Mouse (Mus musculus): ENCODE results near the gene Pitpnc1. TPM values are rescaled to one million over a fixed set of nuclear protein-coding genes. Genes with fewer than 3 reads are reported as not detected.
"Not testable (repeated sequence)": the region's sequence is repeated elsewhere in the genome, so short reads cannot be mapped to it uniquely, and the experiment has no call there.

Pitpnc1 gene
- 5.0 and 5.1 TPM in 2 replicates for polyA plus RNA-seq (2015; fragmentation: Nextera tagmentation; extraction: Ambion mirVana)

GRCm38 (mm10) chr11:107470521-107471041 lies at the start of gene Pitpnc1:
Pitpnc1 (minus strand) TSS chr11:107470699.
- no peaks in the 10 kb centered on the region for H3K36me3 ChIP-seq (ENCODE audit: control insufficient read depth, insufficient read depth, low read length)
- 0% methylated on average over 37 of the region's 37 CpGs for WGBS

GRCm38 (mm10) chr11:107518645-107519429 lies 48.3 kb upstream of the Pitpnc1 start:
- 56% methylated on average over 5 of the region's 5 CpGs for WGBS

More at GRCm38 (mm10) chr11:107470521-107471041, at the start of gene Pitpnc1:
- peak within 1 kb of the TSS; percentile 99 for H3K4me2 ChIP-seq (replicated peaks; ENCODE audit: low read depth)
- H3K4me1 ChIP-seq (replicated peaks; ENCODE audit: control insufficient read depth, insufficient read depth), result no peaks in the 10 kb centered on the region
- no peaks in the 10 kb centered on the region for H3K9me3 ChIP-seq (ENCODE audit: control insufficient read depth, low read length)
- H3K9ac ChIP-seq (ENCODE audit: low read length), result peak within 1 kb of the TSS; percentile 78
- peak within 1 kb of the TSS; percentile 82 for H3K27ac ChIP-seq (replicated peaks)
- ATAC-seq (ENCODE audit: low FRiP score, low TSS enrichment) (peak; percentile 71), DNase-seq (ENCODE audit: low spot score) (peak; percentile 83)
- no peaks in the 10 kb centered on the region for H3K27me3 ChIP-seq (ENCODE audit: control insufficient read depth, insufficient read depth, low read length)
- H3K4me3 ChIP-seq (ENCODE audit: low read depth, low read length), result peak within 1 kb of the TSS; percentile 77
- TF ChIP-seq CTCF (IDR thresholded peaks at IDR 0.05; ENCODE audit: low read depth), result peak; percentile 25; the same call in 1 of the 2 replicates
- TF ChIP-seq EP300 (optimal IDR thresholded peaks at IDR 0.05), result no peak

GRCm38 (mm10) chr11:107516387-107516786 lies 45.9 kb upstream of the Pitpnc1 start:
- H3K9ac ChIP-seq (ENCODE audit: low read length), result no peak overlapping the region

More at GRCm38 (mm10) chr11:107518645-107519429, 48.3 kb upstream of the Pitpnc1 start:
- H3K4me1 ChIP-seq (replicated peaks; ENCODE audit: control insufficient read depth, insufficient read depth), result no peaks in the 10 kb centered on the region
- no peaks in the 10 kb centered on the region for H3K27me3 ChIP-seq (ENCODE audit: control insufficient read depth, insufficient read depth, low read length)
- ATAC-seq (ENCODE audit: low FRiP score, low TSS enrichment), result no peak
- no peaks in the 10 kb centered on the region for H3K9me3 ChIP-seq (ENCODE audit: control insufficient read depth, low read length)
- H3K27ac ChIP-seq (replicated peaks), result no peak overlapping the region
- no peak overlapping the region for H3K4me2 ChIP-seq (replicated peaks; ENCODE audit: low read depth)
- DNase-seq (ENCODE audit: low spot score), result no peak
- no peaks in the 10 kb centered on the region for H3K36me3 ChIP-seq (ENCODE audit: control insufficient read depth, insufficient read depth, low read length)
- no peak for TF ChIP-seq CTCF (IDR thresholded peaks at IDR 0.05; ENCODE audit: low read depth)
- TF ChIP-seq EP300 (optimal IDR thresholded peaks at IDR 0.05), result no peak
- no peak overlapping the region for H3K9ac ChIP-seq (ENCODE audit: low read length)
- H3K4me3 ChIP-seq (ENCODE audit: low read depth, low read length), result no peak overlapping the region

GRCm38 (mm10) chr11:107513047-107513446 lies 42.5 kb upstream of the Pitpnc1 start:
- WGBS, result 40% methylated on average over 10 of the region's 10 CpGs
- DNase-seq (ENCODE audit: low spot score) (no peak), ATAC-seq (ENCODE audit: low FRiP score, low TSS enrichment) (no peak)
- Histone ChIP-seq H3K27ac (replicated peaks) (no peak overlapping the region), H3K4me2 (replicated peaks; ENCODE audit: low read depth) (no peak overlapping the region), H3K9ac (ENCODE audit: low read length) (no peak overlapping the region), H3K4me1 (replicated peaks; ENCODE audit: control insufficient read depth, insufficient read depth) (0 out of 2 replicates have a peak, but pooled peaks cover 2% of the 10 kb centered on the region), H3K4me3 (ENCODE audit: low read depth, low read length) (no peak overlapping the region), H3K36me3 (ENCODE audit: control insufficient read depth, insufficient read depth, low read length) (no peaks in the 10 kb centered on the region), H3K9me3 (ENCODE audit: control insufficient read depth, low read length) (no peaks in the 10 kb centered on the region), H3K27me3 (ENCODE audit: control insufficient read depth, insufficient read depth, low read length) (no peaks in the 10 kb centered on the region)
- TF ChIP-seq EP300 (optimal IDR thresholded peaks at IDR 0.05) (no peak), CTCF (IDR thresholded peaks at IDR 0.05; ENCODE audit: low read depth) (no peak)

More at GRCm38 (mm10) chr11:107516387-107516786, 45.9 kb upstream of the Pitpnc1 start:
- H3K4me3 ChIP-seq (ENCODE audit: low read depth, low read length), result no peak overlapping the region
- no peak for ATAC-seq (ENCODE audit: low FRiP score, low TSS enrichment)
- H3K4me2 ChIP-seq (replicated peaks; ENCODE audit: low read depth), result no peak overlapping the region
- no peak for TF ChIP-seq EP300 (optimal IDR thresholded peaks at IDR 0.05)
- H3K36me3 ChIP-seq (ENCODE audit: control insufficient read depth, insufficient read depth, low read length), result no peaks in the 10 kb centered on the region
- H3K27me3 ChIP-seq (ENCODE audit: control insufficient read depth, insufficient read depth, low read length), result no peaks in the 10 kb centered on the region
- H3K4me1 ChIP-seq (replicated peaks; ENCODE audit: control insufficient read depth, insufficient read depth), result no peaks in the 10 kb centered on the region
- H3K9me3 ChIP-seq (ENCODE audit: control insufficient read depth, low read length), result no peaks in the 10 kb centered on the region
- DNase-seq (ENCODE audit: low spot score), result no peak
- WGBS, result 91% methylated on average over 2 of the region's 2 CpGs
- no peak overlapping the region for H3K27ac ChIP-seq (replicated peaks)

GRCm38 (mm10) chr11:107511954-107512353 lies 41.5 kb upstream of the Pitpnc1 start:
- not testable (repeated sequence) for H3K36me3 ChIP-seq (ENCODE audit: control insufficient read depth, insufficient read depth, low read length); H3K27me3 ChIP-seq (ENCODE audit: control insufficient read depth, insufficient read depth, low read length); H3K27ac ChIP-seq (replicated peaks); H3K4me3 ChIP-seq (ENCODE audit: low read depth, low read length); H3K9ac ChIP-seq (ENCODE audit: low read length); H3K4me1 ChIP-seq (replicated peaks; ENCODE audit: control insufficient read depth, insufficient read depth); H3K9me3 ChIP-seq (ENCODE audit: control insufficient read depth, low read length); ATAC-seq (ENCODE audit: low FRiP score, low TSS enrichment); H3K4me2 ChIP-seq (replicated peaks; ENCODE audit: low read depth)
- WGBS, result 48% methylated on average over 5 of the region's 5 CpGs
- peak; percentile 90 for TF ChIP-seq CTCF (IDR thresholded peaks at IDR 0.05; ENCODE audit: low read depth)
- DNase-seq (ENCODE audit: low spot score), result peak; percentile 67

Data from stomach, postnatal 0 days (tissue).